Mouse (Mus musculus) hindbrain, postnatal 0 days (tissue): ENCODE data around the gene Mthfd2. TPM values are rescaled to one million over a fixed set of nuclear protein-coding genes. Genes with fewer than 3 reads are reported as not detected.
A peak's percentile ranks its signal among the peaks of the same experiment; 100 is the strongest.

Experiments used
- ATAC-seq: fragments of 200-750 bp; cut with Nextera tagmentation; 2 replicates; pipeline ENCODE4 v1.8.0; 2017; ENCODE audit warnings: mild to moderate bottlenecking, moderate TSS enrichment, moderate library complexity
- DNase-seq: peaks from one replicate; pipeline ENCODE4 v3.0.0-alpha.2; 2015; ENCODE audit warnings: low spot score
- H3K27ac ChIP-seq: fragments of 300-500 bp; sonication (generic); 2 replicates; pipeline ENCODE4 v1.5.1; 2014; ENCODE audit warnings: mild to moderate bottlenecking
- H3K27me3 ChIP-seq: fragments of 300-500 bp; sonication (generic); 2 replicates; pipeline ENCODE4 v1.6.1; 2014; ENCODE audit warnings: low read length, mixed read lengths; ENCODE audit not compliant: insufficient read depth
- H3K36me3 ChIP-seq: fragments of 300-500 bp; sonication (generic); 2 replicates; pipeline ENCODE4 v1.6.1; 2014; ENCODE audit warnings: low read length, mixed read lengths; ENCODE audit not compliant: insufficient read depth
- H3K4me1 ChIP-seq: fragments of 300-500 bp; sonication (generic); 2 replicates; pipeline ENCODE4 v1.6.1; 2014; ENCODE audit warnings: antibody characterized with exemption, low read length, mixed read lengths; ENCODE audit not compliant: insufficient read depth
- H3K4me2 ChIP-seq: fragments of 300-500 bp; sonication (generic); 2 replicates; pipeline ENCODE4 v1.6.1; 2014; ENCODE audit warnings: low read depth, mild to moderate bottlenecking, low read length, moderate library complexity, mixed read lengths
- H3K4me3 ChIP-seq: fragments of 300-500 bp; sonication (generic); 2 replicates; pipeline ENCODE4 v1.5.1; 2014; ENCODE audit warnings: low read length
- H3K9ac ChIP-seq: fragments of 300-500 bp; sonication (generic); replicated peaks from 2 replicates; pipeline ENCODE4 v1.6.1; 2014; ENCODE audit warnings: mild to moderate bottlenecking, low read length, moderate library complexity, mixed read lengths
- H3K9me3 ChIP-seq: fragments of 300-500 bp; sonication (generic); 2 replicates; pipeline ENCODE4 v1.6.1; 2016; ENCODE audit warnings: low read length, mixed read lengths
- CTCF ChIP-seq: IDR thresholded peaks from 2 replicates; pipeline ENCODE4 v1.5.1; 2016; ENCODE audit warnings: antibody characterized with exemption, control low read depth, low read depth
- WGBS: fragments of 180-500 bp; shearing (Covaris S2); extraction: QIAGEN DNeasy Blood & Tissue Kit; methylation state at CpG from one replicate; pipeline ENCODE4 v1.1.7; 2014; 5-methylcytosine and 5-hydroxymethylcytosine counted together
- polyA plus RNA-seq: library from polyadenylated mRNA; unstranded; fragments of >200 nt; fragmentation: Nextera tagmentation; extraction: Ambion mirVana; gene quantifications from 2 replicates; pipeline ENCODE4 v1.2.1, GENCODE M21; 2015
- total RNA-seq: library from RNA; depleted of rRNA; stranded (reverse); fragments of >200 nt; gene quantifications from 2 replicates; pipeline ENCODE4 v1.2.3, GENCODE M21; 2014

Mthfd2 gene
- total and polyA plus RNA-seq, 2 experiments from 2014 or later, result 21.1 to 24.2 TPM

DNA sequence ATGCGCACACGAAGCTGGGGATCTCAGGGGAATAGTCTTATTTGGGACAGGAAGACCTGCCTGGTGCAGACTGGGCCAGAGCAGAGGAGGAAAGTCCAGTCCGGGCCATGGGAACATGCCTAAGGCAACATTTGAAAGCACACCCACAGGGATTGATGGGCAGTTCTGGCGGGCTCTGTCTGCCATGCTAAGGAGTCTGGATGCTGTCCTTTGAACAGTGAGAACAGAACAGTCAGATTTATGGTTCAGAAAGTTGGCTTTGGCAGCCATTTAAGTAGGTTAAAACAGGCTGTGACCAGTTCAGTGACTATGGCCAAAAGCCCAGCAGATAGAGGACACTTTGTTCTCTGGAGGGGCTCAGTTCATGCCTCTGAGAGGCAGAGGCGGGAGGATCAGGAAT, 23.4 kb downstream of the Mthfd2 start:
- peak; percentile 47 for DNase-seq

DNA sequence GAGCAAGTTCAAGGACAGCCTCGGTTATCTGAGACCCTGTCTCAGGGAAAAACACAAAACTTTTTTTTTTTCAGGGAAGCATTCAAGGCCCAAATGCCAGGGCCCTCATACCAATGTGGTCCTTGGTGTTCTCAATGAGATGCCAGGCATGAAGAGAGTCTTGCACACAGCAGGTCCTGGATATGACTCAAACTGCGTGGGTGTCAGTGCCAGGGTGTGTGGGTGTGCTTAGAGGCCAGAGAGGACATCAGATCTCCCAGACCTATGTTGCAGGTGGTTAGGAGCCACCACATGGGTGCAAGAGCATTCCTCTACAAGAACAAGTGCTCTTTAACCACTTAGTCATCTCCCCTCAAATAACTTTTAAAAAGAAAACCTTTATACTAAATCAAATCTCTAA, 24.4 kb downstream of the Mthfd2 start:
- H3K4me3 ChIP-seq, result no peak overlapping the region
- no peaks in the 10 kb centered on the region for H3K4me1 ChIP-seq
- H3K4me2 ChIP-seq, result no peak overlapping the region
- no peak for DNase-seq
- ATAC-seq, result no peak
- peaks cover 13% of the 10 kb centered on the region; the same call in 1 of the 2 replicates for H3K36me3 ChIP-seq
- no peaks in the 10 kb centered on the region for H3K9me3 ChIP-seq
- 91% methylated on average over 2 of the region's 2 CpGs for WGBS
- H3K9ac ChIP-seq, result no peak overlapping the region
- no peak overlapping the region for H3K27ac ChIP-seq
- TF ChIP-seq CTCF, result no peak
- H3K27me3 ChIP-seq, result no peaks in the 10 kb centered on the region

More for the DNA sequence above, 23.4 kb downstream of the Mthfd2 start:
- ATAC-seq, result peak; percentile 88
- H3K9ac ChIP-seq, result no peak overlapping the region
- H3K36me3 ChIP-seq, result peaks cover 17% of the 10 kb centered on the region; the same call in 1 of the 2 replicates
- 59% methylated on average over 5 of the region's 5 CpGs for WGBS
- H3K27me3 ChIP-seq, result no peaks in the 10 kb centered on the region
- no peak overlapping the region for H3K27ac ChIP-seq
- H3K4me3 ChIP-seq, result no peak overlapping the region
- H3K4me1 ChIP-seq, result no peaks in the 10 kb centered on the region
- no peaks in the 10 kb centered on the region for H3K9me3 ChIP-seq
- no peak overlapping the region for H3K4me2 ChIP-seq
- TF ChIP-seq CTCF, result no peak

GRCm38 (mm10) chr6:83300447-83301229, 25.1 kb downstream of the Mthfd2 start:
- Histone ChIP-seq H3K9ac (no peak overlapping the region), H3K4me3 (no peak overlapping the region), H3K27ac (no peak overlapping the region), H3K27me3 (no peaks in the 10 kb centered on the region), H3K4me1 (no peaks in the 10 kb centered on the region), H3K36me3 (peaks cover 8% of the 10 kb centered on the region; the same call in 1 of the 2 replicates), H3K9me3 (no peaks in the 10 kb centered on the region), H3K4me2 (no peak overlapping the region)
- WGBS, result 88% methylated on average over 7 of the region's 7 CpGs
- no peak for ATAC-seq
- no peak for DNase-seq
- TF ChIP-seq CTCF, result no peak

DNA sequence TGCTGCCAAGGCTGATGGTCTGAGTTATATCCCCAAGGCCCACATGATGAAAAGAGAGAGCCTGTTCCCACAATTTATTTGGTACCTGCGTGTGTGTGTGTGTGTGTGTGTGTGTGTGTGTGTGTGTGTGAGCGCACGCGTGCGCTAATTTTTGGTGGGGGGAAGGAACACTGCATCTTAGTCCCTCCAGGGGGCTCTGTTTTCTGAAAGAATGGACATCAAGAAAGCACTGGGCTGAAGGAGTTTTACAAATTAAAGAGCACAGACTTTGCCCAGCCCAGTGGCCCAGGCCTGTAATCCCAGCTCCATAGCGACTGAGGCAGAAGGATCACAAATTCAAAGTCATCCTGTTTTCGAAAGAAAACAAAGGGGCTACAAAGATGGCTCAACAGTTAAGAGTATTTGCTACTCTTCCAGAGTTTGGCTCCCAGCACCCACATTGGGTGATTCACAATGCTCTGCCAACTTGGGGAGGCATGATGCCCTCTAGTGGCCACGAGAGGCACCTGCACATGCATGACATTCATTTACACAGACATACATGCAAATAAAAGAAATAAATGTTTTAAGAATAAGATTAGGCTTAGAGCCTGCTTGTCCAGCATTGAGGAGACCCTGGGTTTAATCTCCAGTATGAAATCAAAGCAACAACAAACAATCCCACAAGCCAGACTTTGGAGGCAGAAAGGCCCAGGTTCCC, 45.3 kb downstream of the Mthfd2 start:
- H3K27me3 ChIP-seq, result no peaks in the 10 kb centered on the region
- H3K27ac ChIP-seq, result no peak overlapping the region
- H3K4me1 ChIP-seq, result no peaks in the 10 kb centered on the region
- no peaks in the 10 kb centered on the region for H3K9me3 ChIP-seq
- DNase-seq, result peak; percentile 9
- peak; percentile 57 for TF ChIP-seq CTCF
- no peak overlapping the region for H3K4me3 ChIP-seq
- 81% methylated on average over 8 of the region's 8 CpGs for WGBS
- H3K4me2 ChIP-seq, result no peak overlapping the region
- no peak for ATAC-seq
- H3K36me3 ChIP-seq, result no peaks in the 10 kb centered on the region
- no peak overlapping the region for H3K9ac ChIP-seq

DNA sequence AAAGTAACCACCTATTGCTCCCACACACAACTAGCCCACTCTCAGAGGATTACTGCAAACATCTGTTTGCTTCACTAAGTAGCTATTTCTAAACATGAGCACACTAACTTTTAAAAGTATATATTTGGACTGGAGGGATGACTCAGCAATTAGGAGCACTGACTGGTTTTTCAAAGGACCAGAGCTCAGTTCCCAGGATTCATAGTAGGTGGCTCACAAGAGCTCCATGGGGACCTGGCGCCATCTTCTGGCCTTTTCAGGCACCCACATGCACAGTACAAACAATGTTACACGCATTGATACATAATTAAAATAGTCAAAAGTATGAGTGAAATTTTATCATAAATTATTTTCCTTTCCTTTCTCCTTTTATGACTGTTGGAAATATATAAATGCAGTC, 46.8 kb downstream of the Mthfd2 start:
- TF ChIP-seq CTCF, result peak; percentile 51
- Histone ChIP-seq H3K27me3 (no peaks in the 10 kb centered on the region), H3K27ac (no peak overlapping the region), H3K36me3 (no peaks in the 10 kb centered on the region), H3K4me2 (no peak overlapping the region), H3K4me3 (no peak overlapping the region), H3K9me3 (no peaks in the 10 kb centered on the region), H3K4me1 (no peaks in the 10 kb centered on the region), H3K9ac (no peak overlapping the region)
- ATAC-seq (no peak), DNase-seq (peak; percentile 32)
- WGBS, result 31% methylated on average over 2 of the region's 2 CpGs

DNA sequence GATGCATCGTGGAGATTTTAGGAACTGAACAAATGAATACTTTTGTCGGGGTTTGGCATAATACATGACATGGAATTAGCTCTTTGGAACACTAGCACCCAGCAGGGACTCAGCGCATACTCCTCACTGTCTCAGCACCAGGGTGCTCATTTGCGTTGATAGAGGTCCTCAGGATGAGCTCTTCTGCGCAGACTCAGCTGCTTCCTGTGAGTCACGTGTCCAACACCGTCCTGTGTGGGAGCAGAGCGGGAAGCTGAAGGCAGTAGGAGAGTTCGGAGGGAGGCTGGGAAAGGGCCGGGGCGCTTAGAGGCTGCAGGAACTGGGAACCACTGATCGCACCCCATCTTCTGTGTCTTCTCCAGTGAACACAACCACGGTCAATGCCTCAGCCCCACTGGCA, 48.6 kb downstream of the Mthfd2 start:
- Histone ChIP-seq H3K9me3 (no peaks in the 10 kb centered on the region), H3K9ac (no peak overlapping the region), H3K4me3 (no peak overlapping the region), H3K4me2 (no peak overlapping the region), H3K27ac (no peak overlapping the region), H3K4me1 (no peaks in the 10 kb centered on the region), H3K36me3 (no peaks in the 10 kb centered on the region), H3K27me3 (no peaks in the 10 kb centered on the region)
- DNase-seq, result no peak
- no peak for ATAC-seq
- WGBS, result 73% methylated on average over 13 of the region's 13 CpGs
- TF ChIP-seq CTCF, result no peak

- ATAC-seq (no peak), DNase-seq (no peak)
- Histone ChIP-seq H3K27me3 (no peaks in the 10 kb centered on the region), H3K27ac (no peak overlapping the region), H3K9ac (no peak overlapping the region), H3K4me2 (no peak overlapping the region), H3K4me1 (no peaks in the 10 kb centered on the region), H3K9me3 (no peaks in the 10 kb centered on the region), H3K36me3 (no peaks in the 10 kb centered on the region), H3K4me3 (no peak overlapping the region)
- no peak for TF ChIP-seq CTCF
- WGBS, result 84% methylated on average over 11 of the region's 11 CpGs
Measured at GRCm38 (mm10) chr6:83273733-83274132, 52.0 kb downstream of the Mthfd2 start.
